Mouse (Mus musculus): ENCODE measurements around the gene Gm3252. TPM values are rescaled to one million over a fixed set of nuclear protein-coding genes. Genes with fewer than 3 reads are reported as not detected.
"Not testable (repeated sequence)": the region's sequence is repeated elsewhere in the genome, so short reads cannot be mapped to it uniquely, and the experiment has no call there.

Gene Gm3252
- polyA plus RNA-seq (2011; ENCODE audit: insufficient read length, low read depth, missing spikeins): not detected in 2 replicates

DNA sequence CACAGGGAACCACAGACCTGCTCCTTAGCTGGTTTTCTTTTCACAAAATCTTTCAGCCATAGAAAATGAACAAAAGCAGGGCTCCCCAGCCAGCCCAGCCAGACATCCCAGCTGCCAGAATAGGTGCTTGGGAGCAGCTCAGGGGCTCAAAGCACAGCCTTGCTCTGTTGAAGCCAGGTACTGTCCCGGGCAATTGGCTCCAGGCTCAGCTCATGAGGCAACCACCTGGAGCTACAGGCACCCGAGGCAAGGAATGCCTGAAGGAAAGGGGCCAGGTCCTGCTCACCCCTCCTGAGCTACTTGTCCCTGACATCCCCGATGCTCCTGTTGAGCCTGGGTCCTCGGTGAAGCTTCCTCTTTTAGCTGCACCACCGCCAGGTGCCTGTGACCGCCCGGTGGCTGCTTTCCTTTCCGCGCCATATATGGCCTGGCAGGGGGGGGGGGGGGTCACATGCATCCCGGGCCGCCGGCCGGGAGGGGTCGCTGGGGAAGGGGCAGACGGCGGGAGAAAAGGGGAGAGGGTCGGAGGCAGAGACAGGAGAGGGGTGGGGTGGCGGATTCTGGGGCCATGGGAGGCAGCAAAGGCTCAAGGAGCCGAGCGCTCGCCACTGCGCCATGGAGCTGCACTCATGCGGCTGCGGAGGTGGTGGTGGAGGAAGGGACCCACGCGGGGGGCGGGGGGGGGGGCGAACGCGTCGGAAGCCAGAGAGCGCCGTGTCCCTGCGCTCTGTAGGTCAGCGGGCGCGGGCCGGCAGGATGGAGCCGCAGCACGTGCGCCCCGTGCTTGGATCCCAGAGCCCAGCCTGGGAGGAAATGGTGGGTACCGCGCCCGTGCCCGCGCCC, at the start of gene Gm3252:
TSS of gene Gm3252 (plus strand) at position 738 of the 843 bp plus-strand sequence.
- H3K4me3 ChIP-seq (ENCODE audit: insufficient read depth, low read length); H3K4me1 ChIP-seq (ENCODE audit: control insufficient read depth, insufficient read depth, low read length); H3K27ac ChIP-seq (ENCODE audit: insufficient read depth, low read length): not testable (repeated sequence)

DNA sequence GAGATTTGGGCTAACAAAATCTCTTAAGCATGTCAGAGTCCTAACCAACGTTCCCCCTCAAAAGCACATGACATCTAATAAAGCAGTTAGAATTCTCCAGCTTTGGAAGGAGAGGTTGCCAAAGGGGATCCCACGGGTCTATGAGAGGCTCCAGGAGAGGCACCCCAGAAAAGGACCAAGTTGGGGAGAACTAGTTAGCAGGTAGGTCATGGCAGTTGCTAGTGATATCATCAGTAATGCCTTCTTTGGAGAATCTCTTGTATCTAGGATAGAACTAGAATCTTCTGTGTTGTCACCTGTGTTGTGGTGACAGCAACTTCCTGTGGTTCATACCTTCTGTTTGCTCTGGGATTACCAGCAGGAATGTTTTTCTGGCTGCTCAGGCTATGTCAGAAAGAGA, 17.6 kb upstream of the Gm3252 start, which contains the start of gene Gm7876:
TSS of gene Gm7876 (plus strand) at position 301 of the 400 bp plus-strand sequence.
- not testable (repeated sequence) for H3K4me1 ChIP-seq (ENCODE audit: control insufficient read depth, insufficient read depth, low read length); H3K4me3 ChIP-seq (ENCODE audit: insufficient read depth, low read length); H3K27ac ChIP-seq (ENCODE audit: insufficient read depth, low read length)

DNA sequence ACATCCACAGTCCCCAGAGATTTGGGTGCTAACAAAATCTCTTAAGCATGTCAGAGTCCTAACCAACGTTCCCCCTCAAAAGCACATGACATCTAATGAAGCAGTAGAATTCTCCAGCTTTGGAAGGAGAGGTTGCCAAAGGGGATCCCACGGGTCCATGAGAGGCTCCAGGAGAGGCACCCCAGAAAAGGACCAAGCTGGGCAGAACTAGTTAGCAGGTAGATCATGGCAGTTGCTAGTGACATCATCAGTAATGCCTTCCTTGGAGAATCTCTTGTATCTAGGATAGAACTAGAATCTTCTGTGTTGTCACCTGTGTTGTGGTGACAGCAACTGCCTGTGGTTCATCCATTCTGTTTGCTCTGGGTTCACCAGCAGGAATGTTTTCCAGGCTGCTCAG, 49.5 kb downstream of the Gm3252 start, which contains the start of gene Gm9602:
TSS of gene Gm9602 (plus strand) at position 301 of the 400 bp plus-strand sequence.
- H3K4me3 ChIP-seq (ENCODE audit: insufficient read depth, low read length); H3K4me1 ChIP-seq (ENCODE audit: control insufficient read depth, insufficient read depth, low read length); H3K27ac ChIP-seq (ENCODE audit: insufficient read depth, low read length): not testable (repeated sequence)

Other genes starting within 250 kb of the Gm3252 start
- not detected in 2 replicates for gene Gm3182, start 245.0 kb upstream of the Gm3252 start, polyA plus RNA-seq (2011; ENCODE audit: insufficient read length, low read depth, missing spikeins)
- gene Gm3047, start 171.4 kb upstream of the Gm3252 start, polyA plus RNA-seq (2011; ENCODE audit: insufficient read length, low read depth, missing spikeins): not detected in 2 replicates
- not detected in 2 replicates for gene Gm8159, start 94.4 kb upstream of the Gm3252 start, polyA plus RNA-seq (2011; ENCODE audit: insufficient read length, low read depth, missing spikeins)
- gene Gm3239, start 62.6 kb upstream of the Gm3252 start, polyA plus RNA-seq (2011; ENCODE audit: insufficient read length, low read depth, missing spikeins): not detected in 2 replicates
- gene Gm7876, start 17.5 kb upstream of the Gm3252 start, polyA plus RNA-seq (2011; ENCODE audit: insufficient read length, low read depth, missing spikeins): not detected in 2 replicates
- gene Gm9602, start 49.6 kb downstream of the Gm3252 start, polyA plus RNA-seq (2011; ENCODE audit: insufficient read length, low read depth, missing spikeins): not detected in 2 replicates
- gene Gm3269, start 111.3 kb downstream of the Gm3252 start, polyA plus RNA-seq (2011; ENCODE audit: insufficient read length, low read depth, missing spikeins): not detected in 2 replicates
- not detected in 2 replicates for gene Gm3264, start 128.8 kb downstream of the Gm3252 start, polyA plus RNA-seq (2011; ENCODE audit: insufficient read length, low read depth, missing spikeins)
- not detected in 2 replicates for gene Gm3278, start 165.6 kb downstream of the Gm3252 start, polyA plus RNA-seq (2011; ENCODE audit: insufficient read length, low read depth, missing spikeins)